Mouse (Mus musculus) ES-Bruce4 (cell line): ENCODE results near the gene Sept9.

Experiments used
- CTCF ChIP-seq: IDR thresholded peaks from one replicate; pipeline ENCODE4 v1.8.1; 2011; ENCODE audit warnings: low read depth, low read length
- EP300 ChIP-seq: IDR thresholded peaks from 2 replicates; pipeline ENCODE4 v1.6.1; 2011; ENCODE audit warnings: low read depth, low read length; ENCODE audit not compliant: insufficient read depth
- POLR2A ChIP-seq: IDR thresholded peaks from one replicate; pipeline ENCODE4 v1.8.1; 2011; ENCODE audit warnings: low read length; ENCODE audit not compliant: insufficient read depth

GRCm38 (mm10) chr11:117233818-117234217 lies 34.4 kb downstream of the Sept9 start:
- TF ChIP-seq EP300 (no peak), CTCF (no peak), POLR2A (no peak)
